Mouse (Mus musculus) CH12.LX (cell line): ENCODE measurements around the gene Coro6.

ENCODE experiments used
- E2F4 ChIP-seq: IDR thresholded peaks from 2 replicates; pipeline ENCODE4 v1.6.1; 2011; ENCODE audit warnings: low read depth, low read length, improper control_type of control experiment; ENCODE audit not compliant: insufficient replicate concordance
- IRF4 ChIP-seq: IDR thresholded peaks from 2 replicates; pipeline ENCODE4 v1.6.1; 2014; ENCODE audit warnings: low read depth, mild to moderate bottlenecking, inconsistent platforms, low read length, improper control_type of control experiment
- KAT2A ChIP-seq: IDR thresholded peaks from 2 replicates; pipeline ENCODE4 v1.6.1; 2012; ENCODE audit warnings: low read length, improper control_type of control experiment, inconsistent platforms; ENCODE audit not compliant: insufficient replicate concordance
- MAFK ChIP-seq: IDR thresholded peaks from 2 replicates; pipeline ENCODE4 v1.6.1; 2011; ENCODE audit warnings: low read length, improper control_type of control experiment; ENCODE audit not compliant: insufficient replicate concordance
- TBP ChIP-seq: conservative IDR thresholded peaks from 2 replicates; pipeline ENCODE4 v1.6.1; 2011; ENCODE audit warnings: low read depth, low read length, improper control_type of control experiment
- TCF12 ChIP-seq: IDR thresholded peaks from 2 replicates; pipeline ENCODE4 v1.6.1; 2014; ENCODE audit warnings: low read depth, mild to moderate bottlenecking, inconsistent platforms, low read length, improper control_type of control experiment
- ZC3H11A ChIP-seq: IDR thresholded peaks from 2 replicates; pipeline ENCODE4 v1.6.1; 2012; ENCODE audit warnings: low read depth, mild to moderate bottlenecking, inconsistent platforms, low read length, improper control_type of control experiment

GRCm38 (mm10) chr11:77456866-77457265, 5.3 kb upstream of the Coro6 start:
- no peak for TF ChIP-seq TCF12
- TF ChIP-seq MAFK: no peak
- no peak for TF ChIP-seq TBP
- no peak for TF ChIP-seq E2F4
- TF ChIP-seq ZC3H11A: no peak
- no peak for TF ChIP-seq IRF4
- no peak for TF ChIP-seq KAT2A
